Mouse (Mus musculus) fat pad, adult 2 months (tissue): ENCODE results near the gene Serbp1.

Experiments used
- DNase-seq: peaks from one replicate; pipeline ENCODE4 v3.0.0-alpha.2; 2011; ENCODE audit warnings: low read depth, low spot score; ENCODE audit errors: extremely low read depth

The Serbp1 gene

GRCm38 (mm10) chr6:67300710-67301163, 62.8 kb downstream of the Serbp1 start:
- peak; percentile 70 for DNase-seq

GRCm38 (mm10) chr6:67301230-67301629, 63.3 kb downstream of the Serbp1 start:
- no peak for DNase-seq

GRCm38 (mm10) chr6:67302471-67302870, 64.5 kb downstream of the Serbp1 start:
- no peak for DNase-seq

GRCm38 (mm10) chr6:67303210-67303609, 65.2 kb downstream of the Serbp1 start:
- peak; percentile 66 for DNase-seq

- DNase-seq, result no peak
Measured at GRCm38 (mm10) chr6:67308994-67309393, 71.0 kb downstream of the Serbp1 start.

- DNase-seq, result no peak
Measured at GRCm38 (mm10) chr6:67309752-67310151, 71.8 kb downstream of the Serbp1 start.

- no peak for DNase-seq
Measured at GRCm38 (mm10) chr6:67314697-67315096, 76.7 kb downstream of the Serbp1 start.

GRCm38 (mm10) chr6:67317068-67317467, 79.1 kb downstream of the Serbp1 start:
- no peak for DNase-seq

GRCm38 (mm10) chr6:67317827-67318338, 79.9 kb downstream of the Serbp1 start:
- no peak for DNase-seq

GRCm38 (mm10) chr6:67318451-67318850, 80.5 kb downstream of the Serbp1 start:
- DNase-seq, result no peak

- no peak for DNase-seq
Measured at GRCm38 (mm10) chr6:67323788-67324187, 85.8 kb downstream of the Serbp1 start.

GRCm38 (mm10) chr6:67337943-67338342, 100.0 kb downstream of the Serbp1 start:
- no peak for DNase-seq

- no peak for DNase-seq
Measured at GRCm38 (mm10) chr6:67339494-67339893, 101.5 kb downstream of the Serbp1 start.
